Mouse (Mus musculus) limb, embryonic 11.5 days (tissue): Measurements from ENCODE around the gene Olfr541. TPM values are rescaled to one million over a fixed set of nuclear protein-coding genes. Genes with fewer than 3 reads are reported as not detected.
"Not testable (repeated sequence)": the region's sequence is repeated elsewhere in the genome, so short reads cannot be mapped to it uniquely, and the experiment has no call there.

Experiments used
- ATAC-seq: fragments of 200-750 bp; cut with Nextera tagmentation; 2 replicates; pipeline ENCODE4 v1.8.0; 2017; ENCODE audit warnings: low read depth; ENCODE audit not compliant: insufficient number of reproducible peaks, low FRiP score, low TSS enrichment
- DNase-seq: peaks from one replicate; pipeline ENCODE4 v3.0.0-alpha.2; 2015; ENCODE audit warnings: low spot score
- H3K27ac ChIP-seq: fragments of 300-500 bp; sonication (generic); replicated peaks from 2 replicates; pipeline ENCODE4 v1.5.1; 2014; ENCODE audit warnings: low read depth, mild to moderate bottlenecking, low read length
- H3K27me3 ChIP-seq: fragments of 300-500 bp; sonication (generic); 2 replicates; pipeline ENCODE4 v1.6.1; 2014; ENCODE audit warnings: mild to moderate bottlenecking, low read length, mixed read lengths; ENCODE audit not compliant: control insufficient read depth, insufficient read depth
- H3K36me3 ChIP-seq: fragments of 300-500 bp; sonication (generic); 2 replicates; pipeline ENCODE4 v1.6.1; 2014; ENCODE audit warnings: mild to moderate bottlenecking, low read length, moderate library complexity, mixed read lengths; ENCODE audit not compliant: control insufficient read depth, insufficient read depth
- H3K4me1 ChIP-seq: fragments of 300-500 bp; sonication (generic); 2 replicates; pipeline ENCODE4 v1.6.1; 2014; ENCODE audit warnings: low read length, mixed read lengths; ENCODE audit not compliant: control insufficient read depth, insufficient read depth
- H3K4me2 ChIP-seq: fragments of 300-500 bp; sonication (generic); 2 replicates; pipeline ENCODE4 v1.6.1; 2014; ENCODE audit warnings: low read depth, mild to moderate bottlenecking, moderate library complexity; ENCODE audit not compliant: severe bottlenecking
- H3K4me3 ChIP-seq: fragments of 300-500 bp; sonication (generic); 2 replicates; pipeline ENCODE4 v1.5.1; 2014; ENCODE audit warnings: low read depth, low read length
- H3K9ac ChIP-seq: fragments of 300-500 bp; sonication (generic); 2 replicates; pipeline ENCODE4 v1.6.1; 2014; ENCODE audit warnings: mild to moderate bottlenecking, low read length
- H3K9me3 ChIP-seq: fragments of 300-500 bp; sonication (generic); 2 replicates; pipeline ENCODE4 v1.6.1; 2016; ENCODE audit warnings: low read length; ENCODE audit not compliant: control insufficient read depth
- WGBS: fragments of 180-500 bp; shearing (Covaris S2); extraction: QIAGEN DNeasy Blood & Tissue Kit; methylation state at CpG from one replicate; pipeline ENCODE4 v1.1.7; 2014; 5-methylcytosine and 5-hydroxymethylcytosine counted together
- polyA plus RNA-seq: library from polyadenylated mRNA; unstranded; fragments of >200 nt; fragmentation: Nextera tagmentation; extraction: Ambion mirVana; gene quantifications from 2 replicates; pipeline ENCODE4 v1.2.1, GENCODE M21; 2014

The Olfr541 gene
- polyA plus RNA-seq, result not detected in 2 replicates

GRCm38 (mm10) chr7:140696967-140697366 is at the start of gene Olfr541:
Gene Olfr541 (plus strand): TSS chr7:140697267.
- no peak within 1 kb of the TSS for H3K27ac ChIP-seq
- no peaks in the 10 kb centered on the region for H3K27me3 ChIP-seq
- ATAC-seq, result no peak
- DNase-seq, result no peak
- no peak within 1 kb of the TSS for H3K9ac ChIP-seq
- no peak within 1 kb of the TSS for H3K4me3 ChIP-seq
- H3K4me2 ChIP-seq, result no peak within 1 kb of the TSS
- no peaks in the 10 kb centered on the region for H3K4me1 ChIP-seq
- H3K36me3 ChIP-seq, result no peaks in the 10 kb centered on the region
- no peaks in the 10 kb centered on the region for H3K9me3 ChIP-seq

- H3K36me3 ChIP-seq, result no peaks in the 10 kb centered on the region
- no peaks in the 10 kb centered on the region for H3K9me3 ChIP-seq
- no peak for ATAC-seq
- no peaks in the 10 kb centered on the region for H3K27me3 ChIP-seq
- H3K9ac ChIP-seq, result no peak within 1 kb of the TSS
- H3K27ac ChIP-seq, result no peak within 1 kb of the TSS
- no peak within 1 kb of the TSS for H3K4me2 ChIP-seq
- DNase-seq, result no peak
- 76% methylated on average over 4 of the region's 4 CpGs for WGBS
- H3K4me3 ChIP-seq, result no peak within 1 kb of the TSS
- H3K4me1 ChIP-seq, result no peaks in the 10 kb centered on the region
Measured at GRCm38 (mm10) chr7:140659630-140660029, 37.4 kb upstream of the Olfr541 start, which contains the start of gene Olfr539. Gene Olfr539 (plus strand): TSS chr7:140659930.

GRCm38 (mm10) chr7:140670693-140671092 is 26.4 kb upstream of the Olfr541 start:
- not testable (repeated sequence) for H3K9ac ChIP-seq, H3K4me3 ChIP-seq, ATAC-seq, H3K36me3 ChIP-seq, H3K9me3 ChIP-seq, H3K27ac ChIP-seq, DNase-seq, H3K27me3 ChIP-seq, H3K4me2 ChIP-seq, H3K4me1 ChIP-seq
- WGBS, result 93% methylated on average over 3 of the region's 3 CpGs

GRCm38 (mm10) chr7:140675863-140676262 is 21.2 kb upstream of the Olfr541 start:
- Histone ChIP-seq H3K9ac (no peak overlapping the region), H3K4me2 (no peak overlapping the region), H3K27ac (no peak overlapping the region), H3K4me3 (no peak overlapping the region), H3K36me3 (no peaks in the 10 kb centered on the region), H3K9me3 (no peaks in the 10 kb centered on the region), H3K4me1 (no peaks in the 10 kb centered on the region), H3K27me3 (no peaks in the 10 kb centered on the region)
- 6% methylated on average over 6 of the region's 6 CpGs for WGBS
- no peak for DNase-seq
- ATAC-seq, result no peak

GRCm38 (mm10) chr7:140679591-140679990 is 17.5 kb upstream of the Olfr541 start:
- H3K27me3 ChIP-seq, H3K27ac ChIP-seq, H3K9ac ChIP-seq, ATAC-seq, H3K36me3 ChIP-seq, H3K9me3 ChIP-seq, H3K4me1 ChIP-seq, H3K4me3 ChIP-seq, H3K4me2 ChIP-seq, DNase-seq: not testable (repeated sequence)
- 69% methylated on average over 4 of the region's 4 CpGs for WGBS

DNA sequence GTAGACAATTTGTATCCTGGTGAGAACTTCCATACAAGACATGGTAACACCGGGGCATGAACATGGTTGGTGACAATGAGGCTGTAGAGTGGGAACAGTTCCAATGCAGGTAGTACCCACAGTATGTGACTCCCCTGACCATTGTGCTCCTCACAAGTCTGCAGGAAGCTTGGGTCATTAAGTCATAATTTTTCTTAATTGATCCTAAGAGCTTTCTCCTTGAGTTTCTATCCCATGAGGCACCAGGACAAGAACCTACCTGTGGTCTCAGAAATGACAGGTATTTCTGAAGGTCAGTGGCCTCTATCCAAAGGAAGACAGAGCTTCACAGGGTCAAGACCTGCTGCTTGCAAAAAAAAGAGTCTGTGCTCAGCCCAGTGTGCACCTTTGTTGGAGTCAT is 15.4 kb upstream of the Olfr541 start, which contains the start of gene Olfr45:
Olfr45 (plus strand) TSS at position 301 of the 400 bp plus-strand sequence.
- Histone ChIP-seq H3K9me3 (no peaks in the 10 kb centered on the region), H3K36me3 (no peaks in the 10 kb centered on the region), H3K9ac (no peak within 1 kb of the TSS), H3K27me3 (no peaks in the 10 kb centered on the region), H3K4me1 (no peaks in the 10 kb centered on the region), H3K4me3 (no peak within 1 kb of the TSS), H3K27ac (no peak within 1 kb of the TSS), H3K4me2 (no peak within 1 kb of the TSS)
- DNase-seq (no peak), ATAC-seq (no peak)
- 97% methylated on average over 1 of the region's 1 CpGs for WGBS

DNA sequence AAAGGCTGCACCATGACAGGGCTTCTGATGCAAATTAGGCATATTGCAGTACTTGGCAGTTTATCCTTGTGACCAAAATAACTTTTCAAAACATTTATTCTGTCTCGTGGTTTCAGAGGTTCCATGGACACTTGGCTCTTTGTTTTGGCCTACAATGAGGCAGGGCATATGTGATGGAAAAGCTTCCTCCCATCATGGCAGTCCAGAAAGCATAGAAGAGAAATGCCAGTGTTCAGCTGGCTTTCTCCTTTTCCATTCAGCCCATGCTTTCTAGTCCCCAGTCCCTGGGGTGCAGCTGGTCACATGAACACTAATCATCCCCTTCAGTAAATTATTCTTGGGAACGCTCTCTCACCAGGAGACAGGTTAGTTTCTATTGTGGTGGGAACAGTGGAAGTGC is 9.3 kb downstream of the Olfr541 start:
- Histone ChIP-seq H3K4me1 (no peaks in the 10 kb centered on the region), H3K9ac (no peak overlapping the region), H3K27ac (no peak overlapping the region), H3K9me3 (no peaks in the 10 kb centered on the region), H3K4me3 (no peak overlapping the region), H3K4me2 (no peak overlapping the region), H3K36me3 (no peaks in the 10 kb centered on the region), H3K27me3 (no peaks in the 10 kb centered on the region)
- WGBS, result 76% methylated on average over 2 of the region's 2 CpGs
- ATAC-seq (no peak), DNase-seq (no peak)

GRCm38 (mm10) chr7:140707536-140708284 is 10.6 kb downstream of the Olfr541 start:
- Histone ChIP-seq H3K4me2 (no peak overlapping the region), H3K27ac (no peak overlapping the region), H3K4me3 (no peak overlapping the region), H3K27me3 (no peaks in the 10 kb centered on the region), H3K9ac (no peak overlapping the region), H3K4me1 (no peaks in the 10 kb centered on the region), H3K36me3 (no peaks in the 10 kb centered on the region), H3K9me3 (no peaks in the 10 kb centered on the region)
- no peak for ATAC-seq
- 86% methylated on average over 6 of the region's 6 CpGs for WGBS
- no peak for DNase-seq
